Mouse (Mus musculus) CH12.LX (cell line): ENCODE measurements around the gene Hpse2. TPM values are rescaled to one million over a fixed set of nuclear protein-coding genes. Genes with fewer than 3 reads are reported as not detected.
A peak's percentile ranks its signal among the peaks of the same experiment; 100 is the strongest.

Experiments
- DNase-seq: peaks from one replicate; pipeline ENCODE4 v3.0.0-alpha.2; 2013; ENCODE audit errors: extremely low read depth
- H3K27ac ChIP-seq: 2 replicates; pipeline ENCODE4 v1.5.1; 2012; ENCODE audit warnings: low read depth, mild to moderate bottlenecking, control low read depth, moderate library complexity; ENCODE audit not compliant: insufficient read depth
- H3K27me3 ChIP-seq: replicated peaks from 2 replicates; pipeline ENCODE3; 2012; ENCODE audit warnings: inconsistent platforms
- H3K36me3 ChIP-seq, 2 experiments: replicated peaks in 1 of 2; 2 replicates each; pipeline versions ENCODE3 to v1.6.1; 2012; ENCODE audit warnings: inconsistent platforms in 1 of 2, low read length in 1 of 2, mild to moderate bottlenecking in 1 of 2, mixed read lengths in 1 of 2, moderate library complexity in 1 of 2; ENCODE audit not compliant: control insufficient read depth in 1 of 2, insufficient read depth in 1 of 2
- H3K4me1 ChIP-seq, 2 experiments: 2 replicates each; pipeline ENCODE4 v1.6.1; 2012; ENCODE audit warnings: inconsistent platforms in 1 of 2, moderate library complexity in 1 of 2; ENCODE audit not compliant: insufficient read depth in 2 of 2, control insufficient read depth in 1 of 2
- H3K4me2 ChIP-seq: 2 replicates; pipeline ENCODE4 v1.6.1; 2012; ENCODE audit warnings: low read depth, mild to moderate bottlenecking, control low read depth; ENCODE audit not compliant: poor library complexity, insufficient read depth, severe bottlenecking
- H3K4me3 ChIP-seq, 3 experiments: fragments of 150-350 bp in 1 of 3; sonication (generic) in 1 of 3; replicated peaks in 1 of 3; 2 replicates each; pipeline versions ENCODE3 to v1.5.1; 2011 to 2012; ENCODE audit warnings: low read depth in 2 of 3, low read length in 2 of 3, mild to moderate bottlenecking in 2 of 3, moderate library complexity in 2 of 3, control low read depth in 1 of 3, improper control_type of control experiment in 1 of 3, inconsistent platforms in 1 of 3, mixed read lengths in 1 of 3; ENCODE audit not compliant: poor library complexity in 1 of 3
- H3K79me2 ChIP-seq: replicated peaks from 2 replicates; pipeline ENCODE4 v1.6.1; 2012; ENCODE audit warnings: mild to moderate bottlenecking, moderate library complexity; ENCODE audit not compliant: control insufficient read depth, poor library complexity, insufficient read depth, severe bottlenecking; ENCODE audit errors: extremely low read depth
- H3K9ac ChIP-seq: 2 replicates; pipeline ENCODE4 v1.6.1; 2012; ENCODE audit warnings: low read depth, mild to moderate bottlenecking, control low read depth, moderate library complexity; ENCODE audit not compliant: insufficient read depth
- H3K9me3 ChIP-seq: replicated peaks from 2 replicates; pipeline ENCODE3; 2012; ENCODE audit warnings: low read length, inconsistent platforms, mixed read lengths
- CHD2 ChIP-seq: IDR thresholded peaks from 2 replicates; pipeline ENCODE4 v1.6.1; 2011; ENCODE audit warnings: low read length, improper control_type of control experiment
- E2F4 ChIP-seq: IDR thresholded peaks from 2 replicates; pipeline ENCODE4 v1.6.1; 2011; ENCODE audit warnings: low read depth, low read length, improper control_type of control experiment; ENCODE audit not compliant: insufficient replicate concordance
- ELF1 ChIP-seq: IDR thresholded peaks from 2 replicates; pipeline ENCODE4 v1.6.1; 2014; ENCODE audit warnings: low read depth, mild to moderate bottlenecking, inconsistent platforms, low read length, improper control_type of control experiment
- EP300 ChIP-seq: IDR thresholded peaks from 2 replicates; pipeline ENCODE4 v1.6.1; 2011; ENCODE audit warnings: low read length, improper control_type of control experiment
- ETS1 ChIP-seq: conservative IDR thresholded peaks from 2 replicates; pipeline ENCODE4 v1.6.1; 2012; ENCODE audit warnings: low read depth, mild to moderate bottlenecking, inconsistent platforms, low read length, improper control_type of control experiment, moderate library complexity
- GABPA ChIP-seq: IDR thresholded peaks from 2 replicates; pipeline ENCODE4 v1.6.1; 2012; ENCODE audit warnings: low read depth, low read length, improper control_type of control experiment, inconsistent platforms; ENCODE audit not compliant: insufficient replicate concordance
- MAFK ChIP-seq: IDR thresholded peaks from 2 replicates; pipeline ENCODE4 v1.6.1; 2011; ENCODE audit warnings: low read length, improper control_type of control experiment; ENCODE audit not compliant: insufficient replicate concordance
- MAX ChIP-seq: IDR thresholded peaks from 2 replicates; pipeline ENCODE4 v1.6.1; 2011; ENCODE audit warnings: low read length, improper control_type of control experiment
- MAZ ChIP-seq: IDR thresholded peaks from 2 replicates; pipeline ENCODE4 v1.6.1; 2012; ENCODE audit warnings: low read depth, mild to moderate bottlenecking, inconsistent platforms, low read length, improper control_type of control experiment, moderate library complexity
- MEF2A ChIP-seq: IDR thresholded peaks from 2 replicates; pipeline ENCODE4 v1.6.1; 2014; ENCODE audit warnings: low read depth, mild to moderate bottlenecking, inconsistent platforms, low read length, improper control_type of control experiment, borderline replicate concordance
- NELFE ChIP-seq: IDR thresholded peaks from 2 replicates; pipeline ENCODE4 v1.6.1; 2011; ENCODE audit warnings: low read depth, low read length, improper control_type of control experiment
- NRF1 ChIP-seq: IDR thresholded peaks from 2 replicates; pipeline ENCODE4 v1.6.1; 2014; ENCODE audit warnings: low read depth, mild to moderate bottlenecking, inconsistent platforms, low read length, improper control_type of control experiment, moderate library complexity
- POLR2A ChIP-seq: IDR thresholded peaks from 2 replicates; pipeline ENCODE4 v1.6.1; 2011; ENCODE audit warnings: low read depth, mild to moderate bottlenecking, improper control_type of control experiment, low read length
- POLR2AphosphoS2 ChIP-seq: IDR thresholded peaks from 2 replicates; pipeline ENCODE4 v1.6.1; 2011; ENCODE audit warnings: low read depth, low read length, improper control_type of control experiment
- RCOR1 ChIP-seq: conservative IDR thresholded peaks from 2 replicates; pipeline ENCODE4 v1.6.1; 2012; ENCODE audit warnings: low read depth, mild to moderate bottlenecking, inconsistent platforms, low read length, improper control_type of control experiment
- SIN3A ChIP-seq: IDR thresholded peaks from 2 replicates; pipeline ENCODE4 v1.6.1; 2012; ENCODE audit warnings: low read length, improper control_type of control experiment, inconsistent platforms
- TCF12 ChIP-seq: IDR thresholded peaks from 2 replicates; pipeline ENCODE4 v1.6.1; 2014; ENCODE audit warnings: low read depth, mild to moderate bottlenecking, inconsistent platforms, low read length, improper control_type of control experiment
- USF1 ChIP-seq: IDR thresholded peaks from 2 replicates; pipeline ENCODE4 v1.6.1; 2014; ENCODE audit warnings: low read depth, mild to moderate bottlenecking, inconsistent platforms, low read length, improper control_type of control experiment
- dilution Hi-C: fragments of 300-500 bp; cut with MboI; formaldehyde crosslinking; loops from 2 replicates; pipeline ENCODE4 v1.14.3; 2020; ENCODE audit warnings: low sequenced_read_pairs; ENCODE audit not compliant: extremely low pct_unique_long_range_greater_than_20kb, extremely low pct_ligation_motif_present
- in situ Hi-C: fragments of 300-500 bp; cut with MboI; formaldehyde crosslinking; loops from 3 replicates; pipeline ENCODE4 v1.14.3; 2019; ENCODE audit warnings: low sequenced_read_pairs, low pct_ligation_motif_present, low pct_unique_long_range_greater_than_20kb, mixed read lengths
- polyA plus RNA-seq: library from polyadenylated mRNA; unstranded; fragments of >175 nt; gene quantifications from 2 replicates; pipeline ENCODE4 v1.2.1, GENCODE M21; 2012; ENCODE audit warnings: low read depth; ENCODE audit not compliant: insufficient read length
- total RNA-seq, 2 experiments: library from RNA; depleted of rRNA; stranded (reverse); fragments of 300-350 nt in 1 of 2; fragments of >200 nt in 1 of 2; gene quantifications; 2 replicates each; pipeline ENCODE4 v1.2.3; 2012 to 2014

Gene Hpse2
- total and polyA plus RNA-seq, 3 experiments: not detected

- in situ Hi-C loops: no loop called here
- no peak for DNase-seq
- no peak for TF ChIP-seq EP300
- TF ChIP-seq MAFK: no peak
- no peak overlapping the region for H3K4me3 ChIP-seq
- no peaks in the 10 kb centered on the region for H3K9me3 ChIP-seq
- no peak overlapping the region for H3K9ac ChIP-seq
- peak overlapping the region; percentile 82; the same call in 1 of the 2 replicates for H3K4me2 ChIP-seq
- H3K4me1 ChIP-seq: peaks cover 3% of the 10 kb centered on the region in 2 experiments; a peak in 3 of 4 replicates
- no peaks in the 10 kb centered on the region for H3K27me3 ChIP-seq
- no peak overlapping the region for H3K27ac ChIP-seq
- no peaks in the 10 kb centered on the region for H3K36me3 ChIP-seq
- dilution Hi-C loops: no loop called here
- H3K79me2 ChIP-seq: no peaks in the 10 kb centered on the region
Observed at GRCm38 (mm10) chr19:43387071-43387770, 934 bp downstream of the Hpse2 start.

GRCm38 (mm10) chr19:43386041-43386952, 1.9 kb downstream of the Hpse2 start:
- dilution Hi-C loops (no loop called here), in situ Hi-C loops (no loop called here)
- DNase-seq: no peak
- Histone ChIP-seq H3K4me2 (no peak overlapping the region), H3K36me3 (no peaks in the 10 kb centered on the region), H3K9ac (no peak overlapping the region), H3K4me3 (no peak overlapping the region), H3K27ac (no peak overlapping the region), H3K9me3 (no peaks in the 10 kb centered on the region), H3K79me2 (no peaks in the 10 kb centered on the region), H3K27me3 (no peaks in the 10 kb centered on the region), H3K4me1 (peaks cover 3% of the 10 kb centered on the region in 2 experiments; a peak in 3 of 4 replicates)
- TF ChIP-seq GABPA (no peak), NELFE (no peak), CHD2 (no peak), RCOR1 (no peak), NRF1 (no peak), USF1 (no peak), MEF2A (no peak), SIN3A (no peak), ELF1 (no peak), POLR2AphosphoS2 (no peak), ETS1 (no peak), POLR2A (no peak), MAFK (no peak), MAX (no peak), E2F4 (no peak), EP300 (no peak), MAZ (no peak), TCF12 (no peak)
